Mouse (Mus musculus) liver, adult 2 months (tissue): ENCODE data around the gene Btrc.

Source experiments
- CTCF ChIP-seq: fragments of 200-500 bp; IDR thresholded peaks from 2 replicates; pipeline ENCODE4 v1.5.1; 2011; ENCODE audit warnings: low read depth, low read length, control low read depth
- POLR2A ChIP-seq: fragments of 200-500 bp; IDR thresholded peaks from 2 replicates; pipeline ENCODE4 v1.6.1; 2011; ENCODE audit warnings: low read length, control low read depth; ENCODE audit not compliant: insufficient read depth; ENCODE audit errors: extremely low read depth

DNA sequence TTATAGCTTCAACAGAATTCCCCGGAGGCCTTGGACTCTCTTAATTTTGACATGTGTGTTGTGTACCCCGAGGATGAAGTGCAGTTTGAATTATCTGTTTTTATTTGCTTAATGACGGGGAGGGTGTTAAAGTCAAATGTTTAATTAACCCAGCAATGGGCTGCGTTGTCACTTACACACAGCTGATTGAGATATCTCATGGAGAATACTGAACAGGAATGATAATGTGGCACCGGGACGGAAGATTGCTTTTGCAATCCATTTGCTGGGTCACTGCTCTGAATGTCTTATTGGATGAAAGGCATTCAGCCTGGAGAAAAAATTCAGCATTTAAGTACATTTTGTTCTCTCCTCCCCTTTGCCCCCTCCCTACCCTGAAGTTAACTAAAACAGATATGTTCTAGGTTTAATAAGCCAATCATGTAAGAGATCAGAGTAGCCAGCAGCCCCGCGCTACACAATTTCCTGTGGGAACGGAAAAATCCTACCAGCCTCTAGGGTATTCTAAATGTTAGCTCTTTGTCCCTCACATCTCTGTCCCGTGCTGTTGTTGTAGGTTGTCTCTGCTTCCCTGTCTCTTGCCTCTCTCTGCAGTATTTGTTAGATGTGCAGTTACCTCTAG is 77.1 kb downstream of the Btrc start:
- TF ChIP-seq CTCF: no peak
- no peak for TF ChIP-seq POLR2A
